Mouse (Mus musculus) midbrain, embryonic 13.5 days (tissue): ENCODE data around the gene Enpp7. TPM values are rescaled to one million over a fixed set of nuclear protein-coding genes. Genes with fewer than 3 reads are reported as not detected.

Experiments used
- ATAC-seq: fragments of 200-750 bp; cut with Nextera tagmentation; 2 replicates; pipeline ENCODE4 v1.8.0; 2017; ENCODE audit warnings: mild to moderate bottlenecking, moderate TSS enrichment, moderate library complexity
- H3K27ac ChIP-seq: fragments of 300-500 bp; sonication (generic); 2 replicates; pipeline ENCODE4 v1.5.1; 2015; ENCODE audit warnings: inconsistent platforms, mild to moderate bottlenecking, moderate library complexity
- H3K27me3 ChIP-seq: fragments of 300-500 bp; sonication (generic); 2 replicates; pipeline ENCODE4 v1.6.1; 2015; ENCODE audit warnings: mild to moderate bottlenecking, inconsistent platforms
- H3K36me3 ChIP-seq: fragments of 300-500 bp; sonication (generic); 2 replicates; pipeline ENCODE4 v1.6.1; 2015; ENCODE audit warnings: mild to moderate bottlenecking, inconsistent platforms
- H3K4me1 ChIP-seq: fragments of 300-500 bp; sonication (generic); replicated peaks from 2 replicates; pipeline ENCODE4 v1.6.1; 2015; ENCODE audit warnings: inconsistent platforms
- H3K4me2 ChIP-seq: fragments of 300-500 bp; sonication (generic); replicated peaks from 2 replicates; pipeline ENCODE4 v1.6.1; 2015; ENCODE audit warnings: moderate library complexity, mild to moderate bottlenecking, inconsistent platforms
- H3K4me3 ChIP-seq: fragments of 300-500 bp; sonication (generic); replicated peaks from 2 replicates; pipeline ENCODE4 v1.5.1; 2015; ENCODE audit warnings: mild to moderate bottlenecking, inconsistent platforms
- H3K9ac ChIP-seq: fragments of 300-500 bp; sonication (generic); replicated peaks from 2 replicates; pipeline ENCODE4 v1.6.1; 2015; ENCODE audit warnings: mild to moderate bottlenecking, inconsistent platforms
- H3K9me3 ChIP-seq: fragments of 300-500 bp; sonication (generic); 2 replicates; pipeline ENCODE4 v1.6.1; 2016; ENCODE audit warnings: mild to moderate bottlenecking, inconsistent platforms
- WGBS: fragments of 180-500 bp; shearing (Covaris S2); methylation state at CpG from one replicate; pipeline ENCODE4 v1.1.7; 2015; 5-methylcytosine and 5-hydroxymethylcytosine counted together
- polyA plus RNA-seq: library from polyadenylated mRNA; unstranded; fragments of >200 nt; fragmentation: Nextera tagmentation; extraction: Ambion mirVana; gene quantifications from 2 replicates; pipeline ENCODE4 v1.2.1, GENCODE M21; 2015

The Enpp7 gene
- polyA plus RNA-seq, 1 experiment from 2014 or later: not detected

DNA sequence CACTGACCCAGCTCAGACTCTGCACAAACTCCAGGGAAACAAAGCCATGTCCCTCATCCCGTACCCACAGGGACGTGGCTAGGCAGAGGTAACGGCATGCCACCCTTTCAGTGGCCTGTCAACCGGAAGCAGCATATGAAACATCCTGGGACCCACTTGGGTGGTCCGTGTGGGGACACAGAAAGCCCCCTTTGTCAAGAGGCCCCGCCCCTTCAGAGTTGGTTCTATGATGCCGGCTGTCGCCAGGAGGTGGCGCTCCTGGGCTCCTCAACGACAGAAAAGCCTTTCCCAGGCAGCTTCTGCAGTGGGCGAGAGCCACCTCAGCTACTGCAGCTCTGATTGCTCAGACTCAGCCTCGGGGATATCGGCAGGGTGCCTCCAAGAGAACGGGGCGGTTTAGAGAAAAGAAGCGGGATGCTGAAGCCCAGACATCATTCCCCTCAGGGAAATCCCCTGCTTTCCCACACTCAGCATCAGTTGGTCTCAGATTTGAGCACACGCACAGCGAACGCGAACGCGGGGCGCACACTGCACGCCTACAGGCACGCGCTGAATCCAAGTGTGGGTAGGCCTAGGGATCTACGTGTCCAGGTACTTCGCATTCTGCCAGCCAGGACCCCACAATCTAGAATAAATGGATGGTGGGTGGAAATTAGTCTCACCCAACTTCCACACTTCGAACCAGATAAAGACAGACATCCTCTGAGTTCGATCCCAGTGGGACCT is 10.7 kb downstream of the Enpp7 start:
- Histone ChIP-seq H3K27me3 (0 out of 2 replicates have a peak, but pooled peaks cover 8% of the 10 kb centered on the region), H3K36me3 (no peaks in the 10 kb centered on the region), H3K4me3 (peak overlapping the region; percentile 30), H3K9me3 (no peaks in the 10 kb centered on the region), H3K27ac (peak overlapping the region; percentile 87), H3K9ac (peak overlapping the region; percentile 58), H3K4me1 (peaks cover 42% of the 10 kb centered on the region), H3K4me2 (peak overlapping the region; percentile 58)
- 6% methylated on average over 30 of the region's 30 CpGs for WGBS
- ATAC-seq: peak; percentile 85

DNA sequence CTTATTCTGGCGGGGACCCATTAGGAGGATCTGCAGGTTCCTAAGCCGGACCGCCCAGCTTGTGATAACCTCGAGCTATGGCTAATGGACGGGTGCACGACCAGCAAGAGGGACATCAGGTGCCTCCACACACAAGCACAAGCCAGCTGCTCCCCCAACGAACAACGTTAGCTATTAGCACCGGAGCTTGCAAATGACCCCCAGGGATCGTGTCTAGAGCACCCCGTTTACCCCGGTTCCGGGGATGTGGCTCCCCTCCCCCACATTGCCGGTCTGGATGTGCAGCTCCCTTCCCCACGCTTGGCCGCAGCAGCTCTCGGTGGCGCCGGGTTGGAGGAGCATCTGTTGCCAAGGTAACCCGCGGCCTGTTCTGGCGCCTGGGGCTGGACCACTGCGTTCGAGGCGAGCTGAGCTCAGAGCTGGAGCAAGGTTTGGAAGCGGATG is 11.4 kb downstream of the Enpp7 start:
- ATAC-seq: peak; percentile 81
- H3K4me3 ChIP-seq: peak overlapping the region; percentile 11; the same call in 1 of the 2 replicates
- H3K9ac ChIP-seq: peak overlapping the region; percentile 58; the same call in 1 of the 2 replicates
- H3K27ac ChIP-seq: peak overlapping the region; percentile 87
- H3K4me1 ChIP-seq: peaks cover 41% of the 10 kb centered on the region
- 0 out of 2 replicates have a peak, but pooled peaks cover 6% of the 10 kb centered on the region for H3K27me3 ChIP-seq
- H3K9me3 ChIP-seq: no peaks in the 10 kb centered on the region
- H3K36me3 ChIP-seq: no peaks in the 10 kb centered on the region
- WGBS: 2% methylated on average over 26 of the region's 26 CpGs
- peak overlapping the region; percentile 58 for H3K4me2 ChIP-seq

DNA sequence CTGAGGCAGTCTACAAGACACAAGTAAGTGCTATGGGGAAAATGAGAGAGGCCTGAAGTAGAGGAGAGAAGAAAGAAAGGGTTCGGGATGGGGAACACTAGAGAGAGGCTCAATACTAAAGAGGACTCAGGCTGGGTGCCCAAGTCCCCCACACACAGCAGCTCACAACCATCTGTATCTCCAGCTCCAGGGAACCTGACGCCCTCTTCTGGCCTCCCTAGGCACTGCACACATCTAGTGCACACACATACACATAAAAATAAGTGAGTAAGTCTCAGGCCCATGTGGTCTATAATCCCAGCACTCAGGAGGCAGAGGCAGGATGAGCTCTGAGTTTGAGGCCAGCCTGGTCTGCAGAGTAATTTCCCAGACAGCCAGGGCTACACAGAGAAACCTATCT is 12.9 kb downstream of the Enpp7 start:
- Histone ChIP-seq H3K4me1 (peaks cover 26% of the 10 kb centered on the region), H3K9ac (no peak overlapping the region), H3K9me3 (no peaks in the 10 kb centered on the region), H3K36me3 (no peaks in the 10 kb centered on the region), H3K27me3 (0 out of 2 replicates have a peak, but pooled peaks cover 6% of the 10 kb centered on the region), H3K4me2 (no peak overlapping the region), H3K27ac (no peak overlapping the region), H3K4me3 (no peak overlapping the region)
- whole genome bisulfite sequencing: 64% methylated on average over 2 of the region's 2 CpGs
- ATAC-seq: no peak

DNA sequence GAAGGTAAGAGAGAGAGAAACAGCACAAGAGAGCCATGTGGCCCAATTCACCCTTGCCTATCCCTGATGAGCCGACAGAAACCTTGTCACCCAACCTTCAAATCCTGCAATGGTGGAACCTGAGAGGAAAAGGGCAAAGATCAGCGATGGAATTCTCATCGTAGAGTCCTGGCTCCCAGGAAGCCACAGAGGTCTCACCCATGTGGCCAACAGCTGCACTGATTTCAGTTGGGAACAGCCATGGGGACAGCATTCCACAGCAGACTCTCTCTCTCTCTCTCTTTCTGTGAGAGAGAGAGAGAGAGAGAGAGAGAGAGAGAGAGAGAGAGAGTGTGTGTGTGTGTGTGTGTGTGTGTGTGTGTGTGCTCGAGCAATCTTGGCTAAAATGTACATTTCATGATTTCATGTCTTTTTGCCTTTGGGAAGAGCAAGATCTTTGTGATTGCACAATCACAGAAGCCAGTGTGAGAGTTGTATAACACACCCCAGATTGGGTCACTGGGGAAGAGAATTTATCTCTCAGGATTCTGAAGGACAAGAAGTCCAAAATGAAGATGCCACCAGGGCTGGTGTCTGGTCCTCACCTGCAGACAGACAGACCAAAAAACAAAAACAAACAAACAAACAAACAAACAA is 13.6 kb downstream of the Enpp7 start:
- no peak overlapping the region for H3K4me3 ChIP-seq
- 0 out of 2 replicates have a peak, but pooled peaks cover 6% of the 10 kb centered on the region for H3K27me3 ChIP-seq
- peaks cover 21% of the 10 kb centered on the region for H3K4me1 ChIP-seq
- ATAC-seq: no peak
- H3K36me3 ChIP-seq: no peaks in the 10 kb centered on the region
- H3K9ac ChIP-seq: no peak overlapping the region
- H3K9me3 ChIP-seq: no peaks in the 10 kb centered on the region
- H3K4me2 ChIP-seq: no peak overlapping the region
- no peak overlapping the region for H3K27ac ChIP-seq
- WGBS: 78% methylated on average over 4 of the region's 4 CpGs

DNA sequence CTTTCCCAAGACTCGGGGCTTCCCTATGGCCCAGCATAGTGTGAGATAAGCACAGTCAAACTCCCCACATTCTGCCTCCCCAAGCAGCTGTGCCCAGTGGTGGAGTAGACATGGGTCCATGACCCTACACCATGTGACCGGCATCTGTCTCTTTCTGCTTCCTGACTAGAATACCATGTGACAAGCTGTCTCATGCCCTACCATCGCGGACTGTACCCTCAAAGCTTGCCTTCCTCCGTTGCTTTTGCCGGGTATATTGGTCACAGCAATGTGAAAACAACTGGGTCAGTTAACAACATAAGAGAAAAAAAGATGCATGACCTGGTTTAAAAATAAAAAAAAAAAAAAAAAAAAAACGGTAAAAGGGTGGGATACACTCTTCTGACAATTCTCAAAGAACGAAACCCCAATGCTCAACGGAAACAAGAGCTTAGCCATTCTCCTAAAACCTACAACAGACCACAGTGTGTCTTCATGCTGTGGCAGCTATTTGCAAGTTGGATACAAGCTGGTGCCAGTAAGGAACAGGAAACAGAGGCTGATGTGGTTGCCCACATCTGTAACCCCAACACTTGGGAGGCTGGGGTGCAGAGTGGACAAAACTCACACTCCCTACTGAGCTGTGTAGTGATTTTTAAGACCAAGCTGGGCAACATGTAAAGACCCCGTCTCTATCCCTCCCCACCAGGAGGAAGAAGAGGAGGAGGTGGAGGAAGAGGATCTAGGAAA is 17.7 kb downstream of the Enpp7 start:
- no peak overlapping the region for H3K9ac ChIP-seq
- no peaks in the 10 kb centered on the region for H3K9me3 ChIP-seq
- H3K27me3 ChIP-seq: 0 out of 2 replicates have a peak, but pooled peaks cover 3% of the 10 kb centered on the region
- no peak for ATAC-seq
- WGBS: 93% methylated on average over 10 of the region's 10 CpGs
- H3K36me3 ChIP-seq: no peaks in the 10 kb centered on the region
- H3K4me1 ChIP-seq: no peaks in the 10 kb centered on the region
- H3K27ac ChIP-seq: no peak overlapping the region
- no peak overlapping the region for H3K4me2 ChIP-seq
- no peak overlapping the region for H3K4me3 ChIP-seq

DNA sequence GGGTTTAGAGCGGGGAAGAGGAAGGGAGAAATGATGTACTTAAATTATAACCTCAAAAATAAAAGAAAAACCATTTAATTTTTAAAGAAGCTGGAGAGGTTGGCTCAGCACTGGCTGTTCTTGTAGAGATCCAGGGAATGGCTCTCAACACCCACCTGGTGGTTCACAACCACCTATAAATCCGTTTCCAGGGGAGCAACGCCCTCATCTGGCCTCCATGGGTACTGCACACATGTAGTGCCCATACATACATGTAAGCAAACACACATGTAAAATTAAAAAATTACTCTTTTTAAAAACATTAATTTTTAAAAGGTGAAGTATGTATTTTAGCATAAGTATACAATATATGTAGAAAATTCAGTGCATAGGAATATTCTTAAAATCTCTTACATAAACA is 18.5 kb downstream of the Enpp7 start:
- H3K4me3 ChIP-seq: no peak overlapping the region
- H3K27me3 ChIP-seq: no peaks in the 10 kb centered on the region
- ATAC-seq: no peak
- H3K9me3 ChIP-seq: no peaks in the 10 kb centered on the region
- no peak overlapping the region for H3K27ac ChIP-seq
- H3K4me2 ChIP-seq: no peak overlapping the region
- H3K4me1 ChIP-seq: no peaks in the 10 kb centered on the region
- H3K36me3 ChIP-seq: no peaks in the 10 kb centered on the region
- no peak overlapping the region for H3K9ac ChIP-seq
- 73% methylated on average over 3 of the region's 3 CpGs for WGBS

DNA sequence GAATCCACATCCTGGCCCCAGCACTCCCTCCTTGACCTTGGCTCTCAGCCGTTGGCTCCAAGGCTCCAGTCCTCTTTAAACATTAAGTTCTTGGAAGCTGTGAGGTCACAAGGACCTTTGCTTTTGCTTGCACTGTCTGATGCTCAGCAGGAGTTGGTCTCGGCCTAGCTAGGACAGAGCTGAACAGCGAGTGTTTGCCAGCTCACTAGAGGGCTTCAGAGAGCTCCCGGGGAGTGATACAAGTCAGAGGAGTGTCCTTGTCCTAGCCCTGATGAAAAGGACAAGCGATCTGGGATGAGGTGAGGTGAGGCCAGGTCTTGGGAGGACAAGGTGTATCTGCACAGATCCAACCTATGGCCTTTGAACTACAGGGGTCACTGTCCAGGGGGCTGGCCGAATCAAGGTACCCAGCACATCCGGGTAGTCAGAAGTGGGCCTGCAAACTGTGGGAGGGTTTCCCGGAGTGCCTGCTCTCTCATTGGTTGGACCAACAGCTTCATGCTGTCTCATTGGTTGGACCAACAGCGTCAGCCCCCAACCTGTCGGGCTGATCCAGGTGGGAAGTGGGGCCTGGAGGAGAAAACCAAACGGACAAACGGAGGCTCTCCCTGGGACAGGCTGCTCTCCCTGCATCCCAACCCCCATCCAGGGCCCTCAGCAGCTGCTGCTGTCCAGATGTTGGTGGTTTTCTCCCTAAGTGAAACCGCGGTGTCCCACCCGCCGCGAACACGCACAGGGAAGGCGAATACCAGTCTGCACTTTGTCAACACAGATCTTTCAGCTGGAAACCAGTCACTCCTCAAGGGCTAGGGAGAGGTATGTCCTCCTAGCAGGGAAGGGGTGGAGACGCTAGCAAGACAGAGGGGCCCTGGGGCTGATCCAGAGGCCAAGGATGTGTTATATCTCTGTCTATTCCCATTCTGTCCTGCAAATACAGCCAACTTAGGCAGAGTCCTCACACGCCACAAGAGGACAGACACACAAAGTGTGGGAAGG is 19.8 kb downstream of the Enpp7 start:
- Histone ChIP-seq H3K9me3 (no peaks in the 10 kb centered on the region), H3K9ac (no peak overlapping the region; the same call in 1 of the 2 replicates), H3K27me3 (no peaks in the 10 kb centered on the region), H3K4me2 (peak overlapping the region; percentile 46), H3K4me1 (no peaks in the 10 kb centered on the region), H3K27ac (0 out of 2 replicates have a peak overlapping the region, but pooled peaks have one; percentile 9), H3K36me3 (no peaks in the 10 kb centered on the region), H3K4me3 (peak overlapping the region; percentile 26)
- 23% methylated on average over 21 of the region's 21 CpGs for WGBS
- ATAC-seq: peak; percentile 68; the same call in 1 of the 2 replicates

DNA sequence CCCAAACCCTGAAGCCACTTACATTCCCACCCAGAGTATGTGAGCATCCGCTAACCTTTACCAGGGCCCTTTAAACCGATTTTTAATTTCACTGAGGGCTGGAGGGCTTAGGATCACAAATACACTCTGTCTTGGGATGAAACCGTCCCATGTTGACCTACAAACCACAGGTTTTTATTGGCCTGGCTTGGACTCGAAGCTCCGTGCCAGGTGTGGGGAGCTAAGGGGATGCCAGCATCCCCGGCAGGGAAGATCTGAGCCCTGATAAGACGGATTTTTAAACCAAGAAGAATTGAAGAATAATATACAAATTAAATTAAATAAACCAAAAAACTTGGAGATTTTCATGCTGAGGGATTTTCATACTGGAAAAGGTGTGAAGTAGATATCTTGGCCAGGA is 26.5 kb downstream of the Enpp7 start:
- Histone ChIP-seq H3K4me1 (no peaks in the 10 kb centered on the region), H3K27ac (no peak overlapping the region), H3K4me3 (no peak overlapping the region), H3K27me3 (no peaks in the 10 kb centered on the region), H3K36me3 (no peaks in the 10 kb centered on the region), H3K4me2 (no peak overlapping the region), H3K9me3 (no peaks in the 10 kb centered on the region), H3K9ac (no peak overlapping the region)
- no peak for ATAC-seq
- 85% methylated on average over 7 of the region's 7 CpGs for WGBS

DNA sequence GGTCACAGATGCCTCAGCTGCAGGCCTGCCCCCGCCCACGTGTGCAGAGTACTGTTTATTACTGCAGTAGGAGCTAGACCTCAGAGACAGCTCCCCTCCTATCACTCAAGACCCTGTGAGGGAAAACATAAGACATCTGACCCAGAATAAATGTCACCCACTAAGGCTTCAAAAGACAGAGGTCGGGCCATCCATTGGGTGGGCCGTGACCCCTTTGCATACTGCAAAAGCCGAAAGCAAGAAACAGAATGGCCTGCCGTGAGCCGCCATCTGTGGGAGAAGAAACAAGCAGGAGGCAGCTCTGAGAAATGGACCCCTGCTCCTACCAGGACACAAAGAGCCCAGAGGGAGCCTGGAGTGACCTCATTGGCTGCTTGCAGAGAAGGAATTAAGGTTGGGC is 29.5 kb downstream of the Enpp7 start:
- H3K4me3 ChIP-seq: no peak overlapping the region
- ATAC-seq: no peak
- H3K9ac ChIP-seq: no peak overlapping the region
- H3K4me2 ChIP-seq: no peak overlapping the region
- H3K9me3 ChIP-seq: no peaks in the 10 kb centered on the region
- 43% methylated on average over 7 of the region's 7 CpGs for WGBS
- H3K4me1 ChIP-seq: peaks cover 10% of the 10 kb centered on the region
- peaks cover 12% of the 10 kb centered on the region for H3K27me3 ChIP-seq
- no peaks in the 10 kb centered on the region for H3K36me3 ChIP-seq
- H3K27ac ChIP-seq: no peak overlapping the region

DNA sequence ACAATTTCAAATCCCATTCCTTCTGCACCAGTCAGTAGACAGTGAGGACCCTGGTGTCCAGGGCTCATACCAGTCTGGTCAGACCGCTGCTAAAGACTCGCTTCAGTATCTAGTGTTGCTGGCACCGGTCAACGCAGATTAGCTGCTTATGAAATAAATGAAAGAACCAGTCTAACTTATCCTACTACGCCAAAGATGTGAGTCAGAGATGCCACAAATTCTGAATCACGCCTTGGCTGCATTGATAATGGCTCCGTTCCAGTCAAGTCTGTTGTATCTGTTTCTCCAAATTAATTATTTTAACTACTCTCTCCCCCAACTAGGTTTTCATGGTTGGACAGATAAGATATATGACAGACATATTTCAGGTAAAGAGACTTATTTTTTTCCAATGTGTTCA is 33.2 kb downstream of the Enpp7 start:
- peaks cover 2% of the 10 kb centered on the region; the same call in 1 of the 2 replicates for H3K36me3 ChIP-seq
- no peak for ATAC-seq
- peaks cover 12% of the 10 kb centered on the region for H3K27me3 ChIP-seq
- no peak overlapping the region for H3K9ac ChIP-seq
- H3K27ac ChIP-seq: no peak overlapping the region
- WGBS: 95% methylated on average over 7 of the region's 7 CpGs
- no peak overlapping the region for H3K4me3 ChIP-seq
- no peak overlapping the region for H3K4me2 ChIP-seq
- H3K4me1 ChIP-seq: peaks cover 36% of the 10 kb centered on the region
- no peaks in the 10 kb centered on the region for H3K9me3 ChIP-seq
